Mouse (Mus musculus): ENCODE data around the gene Nfatc2.

GRCm38 (mm10) chr2:168466066-168466465 is 135.4 kb downstream of the Nfatc2 start:
- no peak for TF ChIP-seq CTCF (IDR thresholded peaks at IDR 0.05; ENCODE audit: extremely low read depth, insufficient read depth, insufficient read length, insufficient replicate concordance)
- no peak for TF ChIP-seq POLR2A (IDR thresholded peaks at IDR 0.05; ENCODE audit: low read depth, low read length)

All from spleen, adult 2 months (tissue).